Mouse (Mus musculus) intestine, embryonic 15.5 days (tissue): ENCODE results near the gene Gm20695. TPM values are rescaled to one million over a fixed set of nuclear protein-coding genes. Genes with fewer than 3 reads are reported as not detected.

Experiments used
- ATAC-seq: fragments of 200-750 bp; cut with Nextera tagmentation; 2 replicates; pipeline ENCODE4 v1.8.0; 2017; ENCODE audit warnings: moderate TSS enrichment, moderate library complexity
- H3K27ac ChIP-seq: fragments of 300-500 bp; sonication (generic); 2 replicates; pipeline ENCODE4 v1.5.1; 2015; ENCODE audit warnings: mild to moderate bottlenecking, inconsistent platforms
- H3K27me3 ChIP-seq: fragments of 300-500 bp; sonication (generic); replicated peaks from 2 replicates; pipeline ENCODE4 v1.6.1; 2015; ENCODE audit warnings: inconsistent platforms
- H3K36me3 ChIP-seq: fragments of 300-500 bp; sonication (generic); 2 replicates; pipeline ENCODE4 v1.6.1; 2015; ENCODE audit warnings: inconsistent platforms
- H3K4me1 ChIP-seq: fragments of 300-500 bp; sonication (generic); replicated peaks from 2 replicates; pipeline ENCODE4 v1.6.1; 2015; ENCODE audit warnings: inconsistent platforms
- H3K4me2 ChIP-seq: fragments of 300-500 bp; sonication (generic); replicated peaks from 2 replicates; pipeline ENCODE4 v1.6.1; 2015; ENCODE audit warnings: mild to moderate bottlenecking, inconsistent platforms
- H3K4me3 ChIP-seq: fragments of 300-500 bp; sonication (generic); replicated peaks from 2 replicates; pipeline ENCODE4 v1.5.1; 2015; ENCODE audit warnings: inconsistent platforms
- H3K9ac ChIP-seq: fragments of 300-500 bp; sonication (generic); 2 replicates; pipeline ENCODE4 v1.6.1; 2015; ENCODE audit warnings: inconsistent platforms
- H3K9me3 ChIP-seq: fragments of 300-500 bp; sonication (generic); 2 replicates; pipeline ENCODE4 v1.6.1; 2016; ENCODE audit warnings: inconsistent platforms
- WGBS: fragments of 180-500 bp; shearing (Covaris S2); methylation state at CpG from one replicate; pipeline ENCODE4 v1.1.7; 2015; 5-methylcytosine and 5-hydroxymethylcytosine counted together
- polyA plus RNA-seq: library from polyadenylated mRNA; unstranded; fragments of >200 nt; fragmentation: Nextera tagmentation; extraction: Ambion mirVana; gene quantifications from 2 replicates; pipeline ENCODE4 v1.2.1, GENCODE M21; 2015

Gm20695 gene
- polyA plus RNA-seq, 1 experiment from 2014 or later: 1.6 TPM

DNA sequence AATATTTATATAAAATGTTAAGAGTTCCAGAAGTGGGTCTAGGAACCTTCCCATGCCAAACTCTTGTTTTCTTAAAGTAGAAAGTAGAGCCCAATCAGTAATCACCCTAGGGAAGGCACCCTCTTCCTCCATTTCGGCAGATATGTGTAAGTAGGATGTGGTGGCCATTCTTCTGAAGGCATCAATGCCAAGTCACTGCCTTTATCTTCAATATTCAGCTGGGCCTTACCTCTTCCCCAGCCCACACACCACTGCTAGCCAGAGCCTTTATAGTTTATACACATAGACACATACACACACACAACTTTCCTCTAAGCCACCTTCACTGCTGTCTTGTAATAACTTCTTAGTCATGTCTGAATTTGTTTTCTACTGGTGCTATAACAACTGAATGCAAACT is 28.7 kb upstream of the Gm20695 start:
- no peak for ATAC-seq
- H3K27ac ChIP-seq: no peak overlapping the region
- H3K4me3 ChIP-seq: no peak overlapping the region
- WGBS: 82% methylated on average over 1 of the region's 1 CpGs
- 0 out of 2 replicates have a peak, but pooled peaks cover 3% of the 10 kb centered on the region for H3K36me3 ChIP-seq
- H3K9me3 ChIP-seq: no peaks in the 10 kb centered on the region
- no peaks in the 10 kb centered on the region for H3K27me3 ChIP-seq
- H3K4me1 ChIP-seq: no peaks in the 10 kb centered on the region
- H3K4me2 ChIP-seq: no peak overlapping the region
- no peak overlapping the region for H3K9ac ChIP-seq

DNA sequence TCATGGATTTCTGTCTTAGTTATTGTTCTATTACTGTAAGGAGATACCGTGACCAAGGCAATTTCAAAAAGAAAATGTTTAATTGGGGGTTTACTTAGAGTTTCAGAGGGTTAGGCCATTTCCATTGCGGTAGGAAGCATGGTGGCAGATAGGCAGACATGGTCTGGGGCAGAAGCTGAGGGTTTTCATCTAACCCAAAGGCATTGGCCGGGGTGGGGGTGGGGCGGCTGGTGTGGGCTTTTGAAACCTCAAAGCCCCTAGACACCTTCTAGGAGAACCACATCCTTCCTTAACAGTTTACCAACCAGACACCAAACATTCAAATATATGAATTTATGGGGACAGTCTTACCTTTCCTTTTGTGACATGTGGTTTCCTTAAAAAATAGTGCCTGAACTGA is 25.2 kb upstream of the Gm20695 start:
- H3K27ac ChIP-seq: no peak overlapping the region
- ATAC-seq: no peak
- 93% methylated on average over 4 of the region's 4 CpGs for WGBS

GRCm38 (mm10) chr16:3871815-3872214 is 12.6 kb upstream of the Gm20695 start:
- H3K9me3 ChIP-seq: no peaks in the 10 kb centered on the region
- peak overlapping the region; percentile 57; the same call in 1 of the 2 replicates for H3K27ac ChIP-seq
- H3K4me1 ChIP-seq: peaks cover 7% of the 10 kb centered on the region
- peak; percentile 63 for ATAC-seq
- H3K9ac ChIP-seq: peak overlapping the region; percentile 56
- H3K27me3 ChIP-seq: no peaks in the 10 kb centered on the region
- peak overlapping the region; percentile 83 for H3K4me2 ChIP-seq
- peak overlapping the region; percentile 53 for H3K4me3 ChIP-seq
- H3K36me3 ChIP-seq: 0 out of 2 replicates have a peak, but pooled peaks cover 6% of the 10 kb centered on the region
- 2% methylated on average over 16 of the region's 16 CpGs for WGBS

More for the DNA sequence above, 25.2 kb upstream of the Gm20695 start:
- Histone ChIP-seq H3K4me1 (no peaks in the 10 kb centered on the region), H3K4me3 (no peak overlapping the region), H3K27me3 (no peaks in the 10 kb centered on the region), H3K9ac (no peak overlapping the region), H3K9me3 (no peaks in the 10 kb centered on the region), H3K36me3 (0 out of 2 replicates have a peak, but pooled peaks cover 7% of the 10 kb centered on the region), H3K4me2 (no peak overlapping the region)

DNA sequence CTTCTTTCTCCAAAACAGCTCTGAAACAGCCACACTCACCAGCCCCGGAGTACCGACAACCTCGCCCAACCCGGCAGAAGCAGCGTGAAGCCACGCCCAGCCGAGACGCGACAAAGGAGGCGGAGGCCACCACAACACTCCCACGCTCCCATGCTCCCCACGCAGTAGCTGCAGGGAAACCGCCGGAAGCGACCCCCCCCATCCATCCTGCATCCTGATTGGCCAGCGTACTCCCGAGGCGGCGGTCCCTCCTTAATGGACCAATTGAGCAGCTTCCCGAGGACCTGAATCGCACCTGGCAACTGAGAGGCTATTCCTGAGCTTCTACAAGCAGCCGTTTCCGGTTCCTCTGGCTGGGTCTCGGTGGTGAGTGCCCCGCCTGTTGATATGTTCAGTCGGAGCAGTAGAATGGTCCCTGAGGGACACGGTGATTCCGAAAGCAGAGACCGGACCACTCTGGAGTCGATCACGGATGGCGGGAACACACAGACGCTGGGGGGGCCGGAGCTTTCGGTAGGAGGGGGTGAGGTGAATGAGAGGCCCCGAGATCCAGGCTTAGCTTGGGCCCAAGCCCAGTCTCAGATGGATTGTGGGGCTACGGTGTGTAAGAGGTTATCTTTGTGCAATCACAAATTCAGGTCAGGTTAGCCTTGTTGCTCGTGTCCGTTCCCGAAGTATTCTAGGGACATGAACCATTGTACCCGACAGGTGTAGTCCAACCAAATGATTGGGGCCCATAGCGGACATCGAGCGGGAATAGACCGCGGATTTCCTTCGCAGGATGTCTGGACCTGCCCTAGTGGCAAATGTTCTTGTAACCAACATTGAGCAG is 12.0 kb upstream of the Gm20695 start, which contains the start of gene Naa60:
Naa60 (plus strand) TSS at position 160 of the 832 bp plus-strand sequence.
- no peaks in the 10 kb centered on the region for H3K9me3 ChIP-seq
- H3K27ac ChIP-seq: peak within 1 kb of the TSS; percentile 57; the same call in 1 of the 2 replicates
- peak within 1 kb of the TSS; percentile 56 for H3K9ac ChIP-seq
- peak within 1 kb of the TSS; percentile 83 for H3K4me2 ChIP-seq
- peak; percentile 100 for ATAC-seq
- 0 out of 2 replicates have a peak, but pooled peaks cover 6% of the 10 kb centered on the region for H3K36me3 ChIP-seq
- peak within 1 kb of the TSS; percentile 53 for H3K4me3 ChIP-seq
- 4% methylated on average over 47 of the region's 47 CpGs for WGBS
- no peaks in the 10 kb centered on the region for H3K27me3 ChIP-seq
- peaks cover 7% of the 10 kb centered on the region for H3K4me1 ChIP-seq

GRCm38 (mm10) chr16:3876346-3876745 is 8.1 kb upstream of the Gm20695 start:
- no peaks in the 10 kb centered on the region for H3K27me3 ChIP-seq
- no peaks in the 10 kb centered on the region for H3K9me3 ChIP-seq
- H3K4me2 ChIP-seq: no peak overlapping the region
- H3K36me3 ChIP-seq: no peaks in the 10 kb centered on the region
- WGBS: 98% methylated on average over 4 of the region's 4 CpGs
- ATAC-seq: no peak
- H3K27ac ChIP-seq: no peak overlapping the region
- H3K4me3 ChIP-seq: no peak overlapping the region
- peaks cover 7% of the 10 kb centered on the region for H3K4me1 ChIP-seq
- H3K9ac ChIP-seq: no peak overlapping the region

GRCm38 (mm10) chr16:3885065-3885670 is 720 bp downstream of the Gm20695 start:
- Histone ChIP-seq H3K27me3 (no peaks in the 10 kb centered on the region), H3K27ac (peak overlapping the region; percentile 89), H3K4me1 (peaks cover 10% of the 10 kb centered on the region), H3K9ac (peak overlapping the region; percentile 87), H3K4me3 (peak overlapping the region; percentile 87), H3K36me3 (no peaks in the 10 kb centered on the region), H3K4me2 (peak overlapping the region; percentile 63), H3K9me3 (no peaks in the 10 kb centered on the region)
- ATAC-seq: no peak; the same call in 1 of the 2 replicates
- WGBS: 2% methylated on average over 10 of the region's 10 CpGs

GRCm38 (mm10) chr16:3891621-3892295 is 7.3 kb downstream of the Gm20695 start:
- Histone ChIP-seq H3K9ac (no peak overlapping the region), H3K9me3 (no peaks in the 10 kb centered on the region), H3K4me3 (no peak overlapping the region), H3K4me2 (no peak overlapping the region), H3K36me3 (0 out of 2 replicates have a peak, but pooled peaks cover 2% of the 10 kb centered on the region), H3K27ac (no peak overlapping the region), H3K27me3 (no peaks in the 10 kb centered on the region), H3K4me1 (0 out of 2 replicates have a peak, but pooled peaks cover 3% of the 10 kb centered on the region)
- ATAC-seq: no peak
- WGBS: 93% methylated on average over 14 of the region's 14 CpGs

GRCm38 (mm10) chr16:3893739-3894138 is 9.3 kb downstream of the Gm20695 start:
- H3K4me1 ChIP-seq: 0 out of 2 replicates have a peak, but pooled peaks cover 3% of the 10 kb centered on the region
- H3K27me3 ChIP-seq: no peaks in the 10 kb centered on the region
- 42% methylated on average over 3 of the region's 3 CpGs for WGBS
- H3K4me3 ChIP-seq: no peak overlapping the region
- H3K4me2 ChIP-seq: no peak overlapping the region
- H3K9me3 ChIP-seq: no peaks in the 10 kb centered on the region
- H3K9ac ChIP-seq: no peak overlapping the region
- no peak overlapping the region for H3K27ac ChIP-seq
- H3K36me3 ChIP-seq: peaks cover 15% of the 10 kb centered on the region
- no peak for ATAC-seq

GRCm38 (mm10) chr16:3895173-3895792 is 10.8 kb downstream of the Gm20695 start:
- Histone ChIP-seq H3K4me3 (no peak overlapping the region), H3K4me2 (no peak overlapping the region; the same call in 1 of the 2 replicates)

GRCm38 (mm10) chr16:3896046-3896445 is 11.6 kb downstream of the Gm20695 start:
- Histone ChIP-seq H3K4me1 (0 out of 2 replicates have a peak, but pooled peaks cover 3% of the 10 kb centered on the region), H3K27me3 (no peaks in the 10 kb centered on the region), H3K27ac (peak overlapping the region; percentile 33; the same call in 1 of the 2 replicates), H3K4me2 (no peak overlapping the region), H3K9ac (no peak overlapping the region), H3K4me3 (no peak overlapping the region), H3K9me3 (no peaks in the 10 kb centered on the region), H3K36me3 (peaks cover 37% of the 10 kb centered on the region)
- WGBS: 80% methylated on average over 6 of the region's 6 CpGs
- ATAC-seq: no peak

More at GRCm38 (mm10) chr16:3895173-3895792, 10.8 kb downstream of the Gm20695 start:
- Histone ChIP-seq H3K27ac (peak overlapping the region; percentile 33; the same call in 1 of the 2 replicates), H3K9me3 (no peaks in the 10 kb centered on the region), H3K4me1 (0 out of 2 replicates have a peak, but pooled peaks cover 3% of the 10 kb centered on the region), H3K27me3 (no peaks in the 10 kb centered on the region), H3K36me3 (peaks cover 29% of the 10 kb centered on the region), H3K9ac (no peak overlapping the region)
- 68% methylated on average over 9 of the region's 9 CpGs for WGBS
- ATAC-seq: peak; percentile 86

- H3K27ac ChIP-seq: no peak overlapping the region
- no peak overlapping the region for H3K4me2 ChIP-seq
- WGBS: 77% methylated on average over 1 of the region's 1 CpGs
- 0 out of 2 replicates have a peak, but pooled peaks cover 3% of the 10 kb centered on the region for H3K4me1 ChIP-seq
- peaks cover 41% of the 10 kb centered on the region for H3K36me3 ChIP-seq
- ATAC-seq: peak; percentile 75
- H3K27me3 ChIP-seq: no peaks in the 10 kb centered on the region
- no peaks in the 10 kb centered on the region for H3K9me3 ChIP-seq
- H3K4me3 ChIP-seq: no peak overlapping the region
- no peak overlapping the region for H3K9ac ChIP-seq
These were observed 12.1 kb downstream of the Gm20695 start for GRCm38 (mm10) chr16:3896553-3896952.
